Comparison of ENCODE assay signal across 8 mouse cellular contexts in the genomic region with DNA sequence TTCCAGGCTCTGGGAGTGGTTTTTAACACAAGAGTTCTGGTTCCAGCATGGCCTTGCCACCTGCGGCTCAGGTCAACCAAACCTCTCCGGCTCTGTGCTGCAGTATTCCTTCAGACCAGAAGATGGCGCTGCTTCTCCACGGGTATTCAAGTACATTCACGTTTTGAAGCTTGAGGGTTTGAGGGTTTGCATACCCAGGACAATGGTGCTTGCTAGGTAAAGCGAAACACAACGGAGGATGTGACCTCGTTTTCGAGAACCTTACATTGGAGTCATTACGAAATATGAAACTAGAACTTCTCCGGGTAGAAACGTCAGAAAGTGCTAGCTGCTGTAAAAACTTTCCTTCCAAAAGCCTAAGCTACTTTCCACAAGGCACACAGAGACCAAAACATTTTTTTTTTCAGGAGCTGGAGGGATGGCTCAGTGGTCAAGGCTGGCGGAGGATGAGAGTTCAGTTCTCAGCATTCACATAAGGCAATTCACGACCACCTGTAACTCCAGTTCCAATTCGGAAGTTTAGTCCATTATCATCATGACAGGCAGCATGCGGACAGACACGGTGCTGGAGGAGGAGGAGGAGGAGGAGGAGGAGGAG. TPM values are rescaled to one million over a fixed set of nuclear protein-coding genes. Genes with fewer than 3 reads are reported as not detected.
DNase-seq lines count a peak whose midpoint lies in the region; ATAC-seq and TF ChIP-seq lines count a peak whose summit lies in the region.

No protein-coding gene starts in this region.

- WGBS in forebrain, postnatal 0 days = 2% methylated on average over 17 of the region's 17 CpGs
- WGBS in lung, postnatal 0 days = under 1% methylated on average over 15 of the region's 17 CpGs

- peak overlapping the region; percentile 18; the same call in 1 of the 2 replicates for H3K4me3 ChIP-seq in forebrain, postnatal 0 days (ENCODE audit: low read depth, low read length)
- H3K4me3 ChIP-seq in lung, postnatal 0 days (ENCODE audit: low read depth, low read length) = no peak overlapping the region

- no peaks in the 10 kb centered on the region for H3K36me3 ChIP-seq in forebrain, postnatal 0 days (ENCODE audit: insufficient read depth)
- H3K36me3 ChIP-seq in lung, postnatal 0 days (ENCODE audit: insufficient read depth, low read length) = no peaks in the 10 kb centered on the region

- TF ChIP-seq CTCF in forebrain, postnatal 0 days (IDR thresholded peaks at IDR 0.05; ENCODE audit: low read depth) = peak; percentile 97
- TF ChIP-seq CTCF in lung, postnatal 0 days (IDR thresholded peaks at IDR 0.05) = peak; percentile 98

- no peaks in the 10 kb centered on the region for H3K4me1 ChIP-seq in forebrain, postnatal 0 days (ENCODE audit: insufficient read depth)
- H3K4me1 ChIP-seq in lung, postnatal 0 days (ENCODE audit: insufficient read depth, low read depth, low read length) = no peaks in the 10 kb centered on the region

- no peaks in the 10 kb centered on the region for H3K27me3 ChIP-seq in forebrain, postnatal 0 days (ENCODE audit: insufficient read depth, low read length)
- H3K27me3 ChIP-seq in lung, postnatal 0 days (replicated peaks; ENCODE audit: insufficient read depth, low read length) = no peaks in the 10 kb centered on the region

- H3K9ac ChIP-seq in forebrain, postnatal 0 days = no peak overlapping the region
- no peak overlapping the region for H3K9ac ChIP-seq in lung, postnatal 0 days (replicated peaks; ENCODE audit: low read depth)

- peak; percentile 43; the same call in 1 of the 2 replicates for ATAC-seq in forebrain, postnatal 0 days
- peak; percentile 83 to 87 for ATAC-seq in hematopoietic stem cell, adult 5-6 weeks (replicated peaks in 1 of 2; ENCODE audit: insufficient read depth in 1 of 2, low FRiP score in 2 of 2, low TSS enrichment in 1 of 2, low read depth in 1 of 2, poor library complexity in 2 of 2, severe bottlenecking in 2 of 2)
- ATAC-seq in lung, postnatal 0 days = peak; percentile 64

- H3K27ac ChIP-seq in forebrain, postnatal 0 days (ENCODE audit: low read depth, low read length) = no peak overlapping the region
- no peak overlapping the region for H3K27ac ChIP-seq in lung, postnatal 0 days (ENCODE audit: low read length)

- H3K4me2 ChIP-seq in forebrain, postnatal 0 days (ENCODE audit: low read depth) = peak overlapping the region; percentile 39
- H3K4me2 ChIP-seq in lung, postnatal 0 days (replicated peaks; ENCODE audit: low read depth, low read length) = peak overlapping the region; percentile 45; the same call in 1 of the 2 replicates

- no peaks in the 10 kb centered on the region for H3K9me3 ChIP-seq in forebrain, postnatal 0 days (ENCODE audit: low read length)
- no peaks in the 10 kb centered on the region for H3K9me3 ChIP-seq in lung, postnatal 0 days (ENCODE audit: low read length)

- DNase-seq in MEL-GATA-1-ER (ENCODE audit: extremely low read depth, low read depth) = peak; percentile 68
- peak; percentile 89 for DNase-seq in cerebellum, adult 8-10 months
- peak; percentile 88 for DNase-seq in forebrain, postnatal 0 days
- DNase-seq in layer of hippocampus, adult 9-10 months (ENCODE audit: low spot score) = peak; percentile 71
- DNase-seq in lung, postnatal 0 days (ENCODE audit: low spot score) = peak; percentile 84
- DNase-seq in ovary, postnatal 14 days (ENCODE audit: low spot score) = peak; percentile 85
- peak; percentile 78 to 90 for DNase-seq in thymus, postnatal 10 days (ENCODE audit: low spot score in 2 of 2)

- TF ChIP-seq EP300 in lung, postnatal 0 days (IDR thresholded peaks at IDR 0.05) = no peak

RNA-seq across cellular contexts. Expression of a gene that starts 19.5 kb away (rescaled TPM):
- total RNA-seq in forebrain, postnatal 0 days (2014; rRNA removed) = 36.5 and 54.9 TPM in 2 replicates
- 41.7 and 49.8 TPM in 2 replicates for polyA plus RNA-seq in forebrain, postnatal 0 days (2015; fragmentation: Nextera tagmentation; extraction: Ambion mirVana)
- 17.9 and 36.5 TPM in 2 replicates for total RNA-seq in hematopoietic stem cell, adult 5-6 weeks (2017)
- 12.3 and 14.5 TPM in 2 replicates for polyA plus RNA-seq in lung, postnatal 0 days (2015; fragmentation: Nextera tagmentation; extraction: Ambion mirVana)

RNA-seq across cellular contexts. Expression of a gene that starts 47.0 kb away (rescaled TPM):
- total RNA-seq in forebrain, postnatal 0 days (2014; rRNA removed) = not detected in 2 replicates
- 0.07 TPM in 1 of 2 replicates, not detected in the other for polyA plus RNA-seq in forebrain, postnatal 0 days (2015; fragmentation: Nextera tagmentation; extraction: Ambion mirVana)
- not detected in 2 replicates for total RNA-seq in hematopoietic stem cell, adult 5-6 weeks (2017)
- polyA plus RNA-seq in lung, postnatal 0 days (2015; fragmentation: Nextera tagmentation; extraction: Ambion mirVana) = not detected in 2 replicates
